Mouse (Mus musculus) neural tube, embryonic 11.5 days (tissue): ENCODE data around the gene Prkca. TPM values are rescaled to one million over a fixed set of nuclear protein-coding genes. Genes with fewer than 3 reads are reported as not detected.

Experiments
- ATAC-seq: fragments of 200-750 bp; cut with Nextera tagmentation; 2 replicates; pipeline ENCODE4 v1.8.0; 2017; ENCODE audit warnings: moderate number of reproducible peaks, mild to moderate bottlenecking, moderate TSS enrichment, moderate library complexity; ENCODE audit not compliant: insufficient read depth, low FRiP score, low TSS enrichment
- DNase-seq: peaks from one replicate; pipeline ENCODE4 v3.0.0-alpha.2; 2015; ENCODE audit warnings: low spot score
- H3K27ac ChIP-seq: fragments of 300-500 bp; sonication (generic); 2 replicates; pipeline ENCODE4 v1.5.1; 2014; ENCODE audit warnings: low read depth, mild to moderate bottlenecking, low read length
- H3K27me3 ChIP-seq: fragments of 300-500 bp; sonication (generic); 2 replicates; pipeline ENCODE4 v1.6.1; 2014; ENCODE audit warnings: mild to moderate bottlenecking, low read length, mixed read lengths; ENCODE audit not compliant: control insufficient read depth, insufficient read depth
- H3K36me3 ChIP-seq: fragments of 300-500 bp; sonication (generic); 2 replicates; pipeline ENCODE4 v1.6.1; 2014; ENCODE audit warnings: mild to moderate bottlenecking, low read length, moderate library complexity, mixed read lengths; ENCODE audit not compliant: control insufficient read depth, insufficient read depth
- H3K4me1 ChIP-seq: fragments of 300-500 bp; sonication (generic); 2 replicates; pipeline ENCODE4 v1.6.1; 2014; ENCODE audit warnings: low read length, mixed read lengths; ENCODE audit not compliant: control insufficient read depth, insufficient read depth
- H3K4me2 ChIP-seq: fragments of 300-500 bp; sonication (generic); 2 replicates; pipeline ENCODE4 v1.6.1; 2014; ENCODE audit warnings: low read depth, mild to moderate bottlenecking, moderate library complexity
- H3K4me3 ChIP-seq: fragments of 300-500 bp; sonication (generic); 2 replicates; pipeline ENCODE4 v1.5.1; 2014; ENCODE audit warnings: low read depth, low read length
- H3K9ac ChIP-seq: fragments of 300-500 bp; sonication (generic); 2 replicates; pipeline ENCODE4 v1.6.1; 2014; ENCODE audit warnings: mild to moderate bottlenecking, low read length
- H3K9me3 ChIP-seq: fragments of 300-500 bp; sonication (generic); 2 replicates; pipeline ENCODE4 v1.6.1; 2016; ENCODE audit warnings: low read length; ENCODE audit not compliant: control insufficient read depth
- WGBS: fragments of 180-500 bp; shearing (Covaris S2); extraction: QIAGEN DNeasy Blood & Tissue Kit; methylation state at CpG from one replicate; pipeline ENCODE4 v1.1.7; 2014; 5-methylcytosine and 5-hydroxymethylcytosine counted together
- polyA plus RNA-seq: library from polyadenylated mRNA; unstranded; fragments of >200 nt; fragmentation: Nextera tagmentation; extraction: Ambion mirVana; gene quantifications from 2 replicates; pipeline ENCODE4 v1.2.1, GENCODE M21; 2014

Prkca gene
- polyA plus RNA-seq, 1 experiment from 2014 or later, result 7.7 TPM

GRCm38 (mm10) chr11:108064401-108064800 lies 279.3 kb downstream of the Prkca start:
- Histone ChIP-seq H3K9ac (no peak overlapping the region), H3K27ac (no peak overlapping the region), H3K4me2 (no peak overlapping the region), H3K27me3 (no peaks in the 10 kb centered on the region), H3K4me3 (no peak overlapping the region), H3K9me3 (no peaks in the 10 kb centered on the region), H3K36me3 (no peaks in the 10 kb centered on the region), H3K4me1 (no peaks in the 10 kb centered on the region)
- no peak for DNase-seq
- 84% methylated on average over 3 of the region's 3 CpGs for WGBS
- no peak for ATAC-seq

- Histone ChIP-seq H3K9ac (no peak overlapping the region), H3K27ac (no peak overlapping the region), H3K36me3 (no peaks in the 10 kb centered on the region), H3K4me1 (no peaks in the 10 kb centered on the region), H3K9me3 (no peaks in the 10 kb centered on the region), H3K4me2 (no peak overlapping the region), H3K4me3 (no peak overlapping the region), H3K27me3 (no peaks in the 10 kb centered on the region)
- ATAC-seq, result no peak
- WGBS, result 71% methylated on average over 8 of the region's 8 CpGs
- no peak for DNase-seq
Observed at GRCm38 (mm10) chr11:108063096-108063495, 280.6 kb downstream of the Prkca start.

- H3K9ac ChIP-seq, result no peak overlapping the region
- no peaks in the 10 kb centered on the region for H3K9me3 ChIP-seq
- H3K27me3 ChIP-seq, result no peaks in the 10 kb centered on the region
- H3K4me2 ChIP-seq, result no peak overlapping the region
- no peak for ATAC-seq
- no peak overlapping the region for H3K27ac ChIP-seq
- H3K4me1 ChIP-seq, result no peaks in the 10 kb centered on the region
- 85% methylated on average over 17 of the region's 17 CpGs for WGBS
- H3K36me3 ChIP-seq, result no peaks in the 10 kb centered on the region
- DNase-seq, result no peak
- H3K4me3 ChIP-seq, result no peak overlapping the region
Observed at GRCm38 (mm10) chr11:108061571-108062479, 281.9 kb downstream of the Prkca start.

- Histone ChIP-seq H3K4me1 (no peaks in the 10 kb centered on the region), H3K27me3 (no peaks in the 10 kb centered on the region), H3K27ac (no peak overlapping the region), H3K4me3 (no peak overlapping the region), H3K9ac (no peak overlapping the region), H3K36me3 (no peaks in the 10 kb centered on the region), H3K4me2 (no peak overlapping the region), H3K9me3 (no peaks in the 10 kb centered on the region)
- no peak for DNase-seq
- WGBS, result 87% methylated on average over 6 of the region's 6 CpGs
- ATAC-seq, result no peak
Observed at GRCm38 (mm10) chr11:108057138-108057537, 286.6 kb downstream of the Prkca start.

- Histone ChIP-seq H3K27me3 (no peaks in the 10 kb centered on the region), H3K4me1 (no peaks in the 10 kb centered on the region), H3K4me2 (no peak overlapping the region), H3K27ac (no peak overlapping the region), H3K36me3 (no peaks in the 10 kb centered on the region), H3K9me3 (no peaks in the 10 kb centered on the region), H3K4me3 (no peak overlapping the region), H3K9ac (no peak overlapping the region)
- WGBS, result 85% methylated on average over 3 of the region's 3 CpGs
- DNase-seq (no peak), ATAC-seq (no peak)
Observed at GRCm38 (mm10) chr11:108054647-108055046, 289.1 kb downstream of the Prkca start.

- H3K27me3 ChIP-seq, result no peaks in the 10 kb centered on the region
- H3K4me2 ChIP-seq, result no peak overlapping the region
- H3K36me3 ChIP-seq, result no peaks in the 10 kb centered on the region
- H3K27ac ChIP-seq, result no peak overlapping the region
- H3K4me3 ChIP-seq, result no peak overlapping the region
- WGBS, result 79% methylated on average over 10 of the region's 10 CpGs
- no peaks in the 10 kb centered on the region for H3K4me1 ChIP-seq
- ATAC-seq, result no peak
- H3K9me3 ChIP-seq, result no peaks in the 10 kb centered on the region
- H3K9ac ChIP-seq, result no peak overlapping the region
- DNase-seq, result no peak
Observed at GRCm38 (mm10) chr11:108053746-108054145, 290.0 kb downstream of the Prkca start.

- 78% methylated on average over 7 of the region's 7 CpGs for WGBS
- no peaks in the 10 kb centered on the region for H3K9me3 ChIP-seq
- H3K27me3 ChIP-seq, result no peaks in the 10 kb centered on the region
- H3K4me3 ChIP-seq, result no peak overlapping the region
- H3K4me2 ChIP-seq, result no peak overlapping the region
- no peaks in the 10 kb centered on the region for H3K36me3 ChIP-seq
- H3K27ac ChIP-seq, result no peak overlapping the region
- no peak overlapping the region for H3K9ac ChIP-seq
- no peaks in the 10 kb centered on the region; the same call in 1 of the 2 replicates for H3K4me1 ChIP-seq
- ATAC-seq, result no peak
- no peak for DNase-seq
Observed at GRCm38 (mm10) chr11:108041669-108042068, 302.1 kb downstream of the Prkca start.

- Histone ChIP-seq H3K36me3 (no peaks in the 10 kb centered on the region), H3K9me3 (no peaks in the 10 kb centered on the region), H3K4me1 (no peaks in the 10 kb centered on the region; the same call in 1 of the 2 replicates), H3K4me2 (no peak overlapping the region), H3K27ac (no peak overlapping the region), H3K9ac (no peak overlapping the region), H3K4me3 (no peak overlapping the region), H3K27me3 (no peaks in the 10 kb centered on the region)
- no peak for DNase-seq
- WGBS, result 78% methylated on average over 2 of the region's 2 CpGs
- ATAC-seq, result no peak
Observed at GRCm38 (mm10) chr11:108040823-108041222, 302.9 kb downstream of the Prkca start.

GRCm38 (mm10) chr11:108039761-108040160 lies 304.0 kb downstream of the Prkca start:
- no peak for ATAC-seq
- Histone ChIP-seq H3K4me2 (no peak overlapping the region), H3K27ac (no peak overlapping the region), H3K9me3 (no peaks in the 10 kb centered on the region), H3K9ac (no peak overlapping the region), H3K4me1 (no peaks in the 10 kb centered on the region; the same call in 1 of the 2 replicates), H3K4me3 (no peak overlapping the region), H3K27me3 (no peaks in the 10 kb centered on the region), H3K36me3 (no peaks in the 10 kb centered on the region)
- WGBS, result 94% methylated on average over 17 of the region's 17 CpGs
- DNase-seq, result no peak
